Mouse (Mus musculus) E14TG2a.4 (cell line): ENCODE measurements around the gene Hydin.

Source experiments
- CTCF ChIP-seq: conservative IDR thresholded peaks from 2 replicates; pipeline ENCODE4 v1.5.1; 2014; ENCODE audit warnings: low read length
- NANOG ChIP-seq: IDR thresholded peaks from 2 replicates; pipeline ENCODE4 v1.6.1; 2014; ENCODE audit warnings: borderline replicate concordance, low read length, mixed read lengths

- TF ChIP-seq CTCF, result no peak
- TF ChIP-seq NANOG, result no peak
Measured at GRCm38 (mm10) chr8:110463773-110464460, 197.1 kb downstream of the Hydin start.
